Mouse (Mus musculus): Measurements from ENCODE around the gene Wscd2. TPM values are rescaled to one million over a fixed set of nuclear protein-coding genes. Genes with fewer than 3 reads are reported as not detected.

Wscd2 gene
- polyA plus RNA-seq, 1 experiment from 2014 or later, result 14.1 TPM

GRCm38 (mm10) chr5:113627820-113628437, 137.8 kb downstream of the Wscd2 start:
- Histone ChIP-seq H3K9me3 (replicated peaks) (no peaks in the 10 kb centered on the region), H3K36me3 (no peaks in the 10 kb centered on the region), H3K4me1 (peaks cover 20% of the 10 kb centered on the region), H3K27me3 (no peaks in the 10 kb centered on the region; the same call in 1 of the 2 replicates), H3K4me3 (no peak overlapping the region), H3K9ac (no peak overlapping the region), H3K27ac (no peak overlapping the region), H3K4me2 (replicated peaks) (no peak overlapping the region)
- 60% methylated on average over 11 of the region's 11 CpGs for WGBS
- no peak for ATAC-seq (ENCODE audit: low FRiP score)

GRCm38 (mm10) chr5:113629248-113629647, 139.1 kb downstream of the Wscd2 start:
- H3K36me3 ChIP-seq, result no peaks in the 10 kb centered on the region
- H3K27me3 ChIP-seq, result no peaks in the 10 kb centered on the region; the same call in 1 of the 2 replicates
- peaks cover 15% of the 10 kb centered on the region for H3K4me1 ChIP-seq
- H3K9me3 ChIP-seq (replicated peaks), result no peaks in the 10 kb centered on the region
- no peak overlapping the region for H3K27ac ChIP-seq
- 90% methylated on average over 3 of the region's 3 CpGs for WGBS
- H3K4me3 ChIP-seq, result no peak overlapping the region
- no peak for ATAC-seq (ENCODE audit: low FRiP score)
- H3K4me2 ChIP-seq (replicated peaks), result no peak overlapping the region
- no peak overlapping the region for H3K9ac ChIP-seq

- no peak overlapping the region for H3K27ac ChIP-seq
- no peak overlapping the region for H3K4me3 ChIP-seq
- no peak for ATAC-seq (ENCODE audit: low FRiP score)
- H3K4me1 ChIP-seq, result peaks cover 18% of the 10 kb centered on the region
- H3K4me2 ChIP-seq (replicated peaks), result no peak overlapping the region
- WGBS, result 56% methylated on average over 10 of the region's 10 CpGs
- H3K9me3 ChIP-seq (replicated peaks), result no peaks in the 10 kb centered on the region
- H3K9ac ChIP-seq, result no peak overlapping the region
- no peaks in the 10 kb centered on the region; the same call in 1 of the 2 replicates for H3K27me3 ChIP-seq
- no peaks in the 10 kb centered on the region for H3K36me3 ChIP-seq
Observed at GRCm38 (mm10) chr5:113630116-113630515, 140.0 kb downstream of the Wscd2 start.

GRCm38 (mm10) chr5:113633037-113633714, 143.0 kb downstream of the Wscd2 start:
- H3K27ac ChIP-seq, result no peak overlapping the region
- H3K9ac ChIP-seq, result no peak overlapping the region
- H3K4me2 ChIP-seq (replicated peaks), result no peak overlapping the region
- H3K4me1 ChIP-seq, result peaks cover 7% of the 10 kb centered on the region
- ATAC-seq (ENCODE audit: low FRiP score), result no peak
- H3K4me3 ChIP-seq, result no peak overlapping the region
- no peaks in the 10 kb centered on the region; the same call in 1 of the 2 replicates for H3K27me3 ChIP-seq
- H3K9me3 ChIP-seq (replicated peaks), result no peaks in the 10 kb centered on the region
- no peaks in the 10 kb centered on the region for H3K36me3 ChIP-seq
- WGBS, result 65% methylated on average over 9 of the region's 9 CpGs

GRCm38 (mm10) chr5:113634024-113634651, 144.0 kb downstream of the Wscd2 start:
- WGBS, result 66% methylated on average over 13 of the region's 13 CpGs
- Histone ChIP-seq H3K4me2 (replicated peaks) (no peak overlapping the region), H3K27ac (no peak overlapping the region), H3K4me3 (no peak overlapping the region), H3K9me3 (replicated peaks) (no peaks in the 10 kb centered on the region), H3K4me1 (peaks cover 7% of the 10 kb centered on the region), H3K27me3 (no peaks in the 10 kb centered on the region; the same call in 1 of the 2 replicates), H3K9ac (no peak overlapping the region), H3K36me3 (no peaks in the 10 kb centered on the region)
- no peak for ATAC-seq (ENCODE audit: low FRiP score)

GRCm38 (mm10) chr5:113634887-113635610, 144.9 kb downstream of the Wscd2 start:
- Histone ChIP-seq H3K36me3 (no peaks in the 10 kb centered on the region), H3K4me3 (no peak overlapping the region), H3K9ac (no peak overlapping the region), H3K27ac (no peak overlapping the region), H3K27me3 (no peaks in the 10 kb centered on the region; the same call in 1 of the 2 replicates), H3K9me3 (replicated peaks) (no peaks in the 10 kb centered on the region), H3K4me1 (peaks cover 10% of the 10 kb centered on the region), H3K4me2 (replicated peaks) (no peak overlapping the region)
- ATAC-seq (ENCODE audit: low FRiP score), result no peak
- 85% methylated on average over 7 of the region's 7 CpGs for WGBS

- no peak overlapping the region for H3K27ac ChIP-seq
- H3K27me3 ChIP-seq, result no peaks in the 10 kb centered on the region
- H3K4me2 ChIP-seq (replicated peaks), result no peak overlapping the region
- no peak overlapping the region for H3K9ac ChIP-seq
- 87% methylated on average over 15 of the region's 15 CpGs for WGBS
- H3K4me3 ChIP-seq, result no peak overlapping the region
- no peaks in the 10 kb centered on the region for H3K9me3 ChIP-seq (replicated peaks)
- peaks cover 14% of the 10 kb centered on the region for H3K4me1 ChIP-seq
- no peaks in the 10 kb centered on the region for H3K36me3 ChIP-seq
- ATAC-seq (ENCODE audit: low FRiP score), result no peak
Observed at GRCm38 (mm10) chr5:113635861-113636565, 145.9 kb downstream of the Wscd2 start.

- Histone ChIP-seq H3K4me1 (peaks cover 14% of the 10 kb centered on the region), H3K36me3 (no peaks in the 10 kb centered on the region), H3K4me3 (no peak overlapping the region), H3K9ac (no peak overlapping the region), H3K27me3 (no peaks in the 10 kb centered on the region), H3K27ac (no peak overlapping the region), H3K4me2 (replicated peaks) (no peak overlapping the region), H3K9me3 (replicated peaks) (no peaks in the 10 kb centered on the region)
- no peak for ATAC-seq (ENCODE audit: low FRiP score)
- 82% methylated on average over 4 of the region's 4 CpGs for WGBS
Observed at GRCm38 (mm10) chr5:113637631-113638030, 147.5 kb downstream of the Wscd2 start.

- no peak overlapping the region for H3K4me2 ChIP-seq (replicated peaks)
- 92% methylated on average over 12 of the region's 12 CpGs for WGBS
- no peaks in the 10 kb centered on the region for H3K27me3 ChIP-seq
Observed at GRCm38 (mm10) chr5:113638055-113638454, 147.9 kb downstream of the Wscd2 start.

GRCm38 (mm10) chr5:113639126-113639525, 149.0 kb downstream of the Wscd2 start:
- H3K36me3 ChIP-seq, result no peaks in the 10 kb centered on the region
- H3K27ac ChIP-seq, result no peak overlapping the region
- no peak overlapping the region for H3K4me3 ChIP-seq
- H3K4me1 ChIP-seq, result peaks cover 17% of the 10 kb centered on the region
- no peak overlapping the region for H3K9ac ChIP-seq
- 72% methylated on average over 5 of the region's 5 CpGs for WGBS
- H3K4me2 ChIP-seq (replicated peaks), result no peak overlapping the region
- no peaks in the 10 kb centered on the region for H3K9me3 ChIP-seq (replicated peaks)
- no peak for ATAC-seq (ENCODE audit: low FRiP score)
- H3K27me3 ChIP-seq, result no peaks in the 10 kb centered on the region

More at GRCm38 (mm10) chr5:113638055-113638454, 147.9 kb downstream of the Wscd2 start:
- no peak for ATAC-seq (ENCODE audit: low FRiP score)
- no peaks in the 10 kb centered on the region for H3K9me3 ChIP-seq (replicated peaks)
- H3K27ac ChIP-seq, result no peak overlapping the region
- H3K36me3 ChIP-seq, result no peaks in the 10 kb centered on the region
- H3K4me3 ChIP-seq, result no peak overlapping the region
- H3K4me1 ChIP-seq, result peaks cover 15% of the 10 kb centered on the region
- no peak overlapping the region for H3K9ac ChIP-seq
